Mouse (Mus musculus): ENCODE measurements at regions not wholly inside any gene's neighbourhood (a gene's known extent, or its start where the extent isn't known, plus 50 kb on each side); places are given as distances from the start of the nearest gene placed in this dataset.

DNA sequence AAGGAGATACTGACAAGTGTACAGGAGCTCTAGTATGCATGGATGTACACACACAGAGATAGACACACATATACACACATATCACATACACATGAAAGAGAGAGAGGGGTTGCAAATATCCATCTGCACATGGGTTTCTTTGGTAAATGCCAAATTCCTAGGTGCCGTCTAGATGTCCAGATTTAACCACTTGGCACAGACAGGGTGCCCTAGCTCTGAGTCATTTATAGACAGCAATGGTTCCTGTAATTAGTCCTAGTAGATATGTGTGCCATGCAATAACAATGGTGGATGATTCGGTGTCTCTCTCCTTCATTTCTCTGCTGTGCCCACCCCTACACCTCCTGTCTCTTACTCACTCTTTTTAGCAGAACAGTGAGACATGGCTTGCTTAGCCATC lies 389.7 kb downstream of the Cd83 start:
- Histone ChIP-seq H3K27me3 (ENCODE audit: control insufficient read depth, insufficient read depth, low read length) (no peaks in the 10 kb centered on the region), H3K4me1 (ENCODE audit: control insufficient read depth, insufficient read depth, insufficient read length, low read length) (no peaks in the 10 kb centered on the region), H3K27ac (ENCODE audit: insufficient read depth, low read depth, low read length) (no peak overlapping the region), H3K36me3 (ENCODE audit: control insufficient read depth, insufficient read depth, low read length) (no peaks in the 10 kb centered on the region), H3K4me3 (ENCODE audit: low read depth, low read length) (no peak overlapping the region)
- 90% methylated on average over 2 of the region's 2 CpGs for WGBS
- no peak for TF ChIP-seq POLR2A (IDR thresholded peaks at IDR 0.05; ENCODE audit: low read depth, low read length)
- no peak for TF ChIP-seq CTCF (IDR thresholded peaks at IDR 0.05; ENCODE audit: extremely low read depth, insufficient read length, insufficient replicate concordance, low read depth, low read length)

DNA sequence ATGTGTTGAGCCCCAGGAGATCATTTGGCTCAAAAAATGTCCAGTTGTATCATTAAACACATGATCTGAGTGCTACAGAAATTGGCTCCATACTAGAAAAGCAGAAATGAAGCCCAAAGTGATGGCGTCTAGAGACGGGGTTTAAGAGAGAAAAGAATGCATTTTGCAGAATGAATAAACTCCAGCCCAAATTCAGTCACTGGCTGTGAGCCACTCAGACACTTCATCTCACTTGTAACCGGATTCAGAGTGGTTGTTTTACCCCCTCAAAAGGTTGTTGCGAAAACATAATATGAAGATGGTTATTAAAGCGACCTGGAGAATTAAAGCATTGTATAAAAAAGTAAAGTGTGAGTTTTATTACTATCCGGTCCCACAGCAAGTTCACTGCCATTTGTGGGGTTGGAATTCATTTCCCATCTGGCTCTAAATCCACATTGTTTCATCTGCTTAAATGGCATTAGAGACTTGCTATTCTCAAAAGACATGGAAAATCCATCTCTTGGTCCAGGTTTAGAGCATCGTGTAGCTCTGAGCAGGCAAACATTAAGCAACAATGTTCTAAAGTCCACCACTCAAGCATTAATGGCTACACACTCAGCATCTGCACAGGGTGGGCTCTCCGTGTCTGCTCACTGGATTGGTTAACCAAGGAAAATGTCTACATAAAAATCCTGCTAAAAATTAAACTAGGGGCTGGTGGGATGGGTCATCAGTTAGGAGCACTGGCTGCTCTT lies 390.9 kb downstream of the Cd83 start:
- no peaks in the 10 kb centered on the region for H3K36me3 ChIP-seq (ENCODE audit: control insufficient read depth, insufficient read depth, low read length)
- no peak overlapping the region for H3K27ac ChIP-seq (ENCODE audit: insufficient read depth, low read depth, low read length)
- peaks cover 1% of the 10 kb centered on the region; the same call in 1 of the 2 replicates for H3K4me1 ChIP-seq (ENCODE audit: control insufficient read depth, insufficient read depth, insufficient read length, low read length)
- 85% methylated on average over 8 of the region's 8 CpGs for WGBS
- no peak for TF ChIP-seq POLR2A (IDR thresholded peaks at IDR 0.05; ENCODE audit: low read depth, low read length)
- TF ChIP-seq CTCF (IDR thresholded peaks at IDR 0.05; ENCODE audit: extremely low read depth, insufficient read length, insufficient replicate concordance, low read depth, low read length) = no peak
- H3K27me3 ChIP-seq (ENCODE audit: control insufficient read depth, insufficient read depth, low read length) = no peaks in the 10 kb centered on the region
- H3K4me3 ChIP-seq (ENCODE audit: low read depth, low read length) = no peak overlapping the region

DNA sequence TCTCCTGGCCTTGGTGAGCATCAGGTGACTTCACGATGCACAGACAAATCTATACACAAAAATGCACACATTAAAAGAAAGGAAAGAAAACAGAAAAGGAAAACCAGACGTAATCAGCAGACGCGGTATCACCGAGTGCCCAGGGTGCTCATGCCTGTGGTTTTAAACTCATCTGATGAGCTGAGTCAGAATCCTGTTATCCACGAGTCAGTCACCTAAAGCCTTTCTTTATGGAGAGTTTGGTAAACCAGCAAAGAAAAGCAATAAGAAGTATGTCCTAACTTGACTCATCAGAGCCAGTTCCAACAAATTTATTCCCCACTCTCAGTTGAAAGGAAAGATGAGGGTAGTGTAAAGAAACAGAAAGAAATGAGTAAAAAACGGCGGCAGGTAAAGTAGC lies 391.5 kb downstream of the Cd83 start:
- H3K27ac ChIP-seq (ENCODE audit: insufficient read depth, low read depth, low read length) = no peak overlapping the region
- no peak for TF ChIP-seq POLR2A (IDR thresholded peaks at IDR 0.05; ENCODE audit: low read depth, low read length)
- no peak for TF ChIP-seq CTCF (IDR thresholded peaks at IDR 0.05; ENCODE audit: extremely low read depth, insufficient read length, insufficient replicate concordance, low read depth, low read length)
- H3K4me1 ChIP-seq (ENCODE audit: control insufficient read depth, insufficient read depth, insufficient read length, low read length) = peaks cover 4% of the 10 kb centered on the region; the same call in 1 of the 2 replicates
- WGBS = 91% methylated on average over 8 of the region's 8 CpGs
- no peaks in the 10 kb centered on the region for H3K36me3 ChIP-seq (ENCODE audit: control insufficient read depth, insufficient read depth, low read length)
- no peaks in the 10 kb centered on the region for H3K27me3 ChIP-seq (ENCODE audit: control insufficient read depth, insufficient read depth, low read length)
- no peak overlapping the region for H3K4me3 ChIP-seq (ENCODE audit: low read depth, low read length)

DNA sequence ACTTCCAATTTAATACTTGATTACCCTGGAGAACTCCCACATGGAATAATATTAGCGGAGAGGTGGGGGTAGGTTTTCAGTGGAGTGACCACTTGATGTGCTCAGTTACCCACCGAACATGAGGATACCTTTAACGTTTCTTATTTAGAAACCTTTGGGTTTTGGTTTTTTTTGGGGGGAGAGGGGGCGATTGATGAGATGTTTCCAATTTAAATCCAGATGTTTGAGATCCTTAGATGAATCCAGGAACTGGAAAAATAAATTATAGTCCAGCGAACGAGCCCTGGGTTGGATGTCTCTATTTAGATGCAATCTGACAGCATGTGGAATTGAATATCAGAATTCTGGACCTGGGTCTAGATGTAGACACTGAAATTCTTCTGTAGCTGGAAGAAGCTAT lies 393.4 kb downstream of the Cd83 start:
- H3K4me3 ChIP-seq (ENCODE audit: low read depth, low read length) = no peak overlapping the region
- WGBS = 91% methylated on average over 6 of the region's 6 CpGs
- no peaks in the 10 kb centered on the region for H3K27me3 ChIP-seq (ENCODE audit: control insufficient read depth, insufficient read depth, low read length)
- H3K27ac ChIP-seq (ENCODE audit: insufficient read depth, low read depth, low read length) = no peak overlapping the region
- TF ChIP-seq POLR2A (IDR thresholded peaks at IDR 0.05; ENCODE audit: low read depth, low read length) (no peak), CTCF (IDR thresholded peaks at IDR 0.05; ENCODE audit: extremely low read depth, insufficient read length, insufficient replicate concordance, low read depth, low read length) (no peak)
- peaks cover 13% of the 10 kb centered on the region; the same call in 1 of the 2 replicates for H3K4me1 ChIP-seq (ENCODE audit: control insufficient read depth, insufficient read depth, insufficient read length, low read length)
- H3K36me3 ChIP-seq (ENCODE audit: control insufficient read depth, insufficient read depth, low read length) = no peaks in the 10 kb centered on the region

DNA sequence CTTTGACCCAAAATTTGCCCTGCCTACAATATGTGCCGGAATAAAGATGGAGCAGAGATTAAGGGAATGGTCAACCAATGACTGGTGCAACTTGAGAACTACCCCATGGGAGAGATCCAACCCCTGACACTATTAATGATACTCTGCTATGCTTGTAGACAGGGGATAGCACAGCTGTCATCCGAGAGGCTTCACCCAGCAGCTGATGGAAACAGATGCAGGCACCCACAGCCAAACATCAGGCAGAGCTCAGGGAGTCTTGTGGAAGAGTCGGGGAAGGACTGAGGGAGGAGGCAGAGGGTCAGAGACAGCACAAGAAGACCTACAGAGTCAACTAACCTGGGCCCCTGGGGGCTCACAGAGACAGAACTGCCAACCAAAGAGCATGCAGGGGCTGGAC lies 395.8 kb downstream of the Cd83 start:
- Histone ChIP-seq H3K4me1 (ENCODE audit: control insufficient read depth, insufficient read depth, insufficient read length, low read length) (peaks cover 23% of the 10 kb centered on the region), H3K27me3 (ENCODE audit: control insufficient read depth, insufficient read depth, low read length) (no peaks in the 10 kb centered on the region), H3K4me3 (ENCODE audit: low read depth, low read length) (no peak overlapping the region), H3K36me3 (ENCODE audit: control insufficient read depth, insufficient read depth, low read length) (no peaks in the 10 kb centered on the region), H3K27ac (ENCODE audit: insufficient read depth, low read depth, low read length) (no peak overlapping the region)
- TF ChIP-seq POLR2A (IDR thresholded peaks at IDR 0.05; ENCODE audit: low read depth, low read length) = no peak
- no peak for TF ChIP-seq CTCF (IDR thresholded peaks at IDR 0.05; ENCODE audit: extremely low read depth, insufficient read length, insufficient replicate concordance, low read depth, low read length)
- WGBS = 56% methylated on average over 3 of the region's 3 CpGs

DNA sequence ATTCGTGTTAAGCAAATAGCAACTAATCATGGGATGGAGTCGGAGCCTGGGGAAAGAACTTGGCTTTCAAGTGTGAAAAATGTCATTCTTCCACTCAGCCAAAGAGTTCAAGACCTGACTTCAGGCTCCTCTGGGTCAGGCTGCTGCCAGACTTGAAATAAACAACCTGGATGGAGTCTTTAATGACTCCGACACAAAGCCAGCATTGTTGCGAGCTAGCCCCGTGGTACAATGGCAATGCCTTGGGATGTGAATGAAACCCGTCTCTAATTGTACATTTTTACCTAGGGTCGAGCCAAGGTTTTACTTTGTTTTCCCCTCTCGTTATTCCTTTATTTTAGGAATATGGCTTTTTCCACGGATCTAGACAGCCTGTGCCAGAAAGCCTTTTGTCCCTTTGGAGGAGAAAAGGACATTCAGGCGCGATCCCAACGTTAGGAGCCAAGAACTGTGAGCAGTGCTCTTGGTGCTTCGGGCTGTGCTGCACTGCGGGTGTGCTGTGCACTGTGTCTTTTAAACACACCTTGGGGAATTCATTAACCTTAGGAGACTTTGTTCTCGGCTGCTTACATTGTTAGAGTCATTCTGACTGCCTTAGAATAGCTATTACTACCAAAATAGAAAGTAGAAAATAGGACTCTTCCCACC lies 398.1 kb downstream of the Cd83 start:
- peak overlapping the region; percentile 41 for H3K27ac ChIP-seq (ENCODE audit: insufficient read depth, low read depth, low read length)
- WGBS = 21% methylated on average over 15 of the region's 15 CpGs
- H3K4me1 ChIP-seq (ENCODE audit: control insufficient read depth, insufficient read depth, insufficient read length, low read length) = peaks cover 26% of the 10 kb centered on the region
- no peak for TF ChIP-seq CTCF (IDR thresholded peaks at IDR 0.05; ENCODE audit: extremely low read depth, insufficient read length, insufficient replicate concordance, low read depth, low read length)
- no peak; the same call in 1 of the 2 replicates for TF ChIP-seq POLR2A (IDR thresholded peaks at IDR 0.05; ENCODE audit: low read depth, low read length)
- H3K27me3 ChIP-seq (ENCODE audit: control insufficient read depth, insufficient read depth, low read length) = no peaks in the 10 kb centered on the region
- no peak overlapping the region for H3K4me3 ChIP-seq (ENCODE audit: low read depth, low read length)
- H3K36me3 ChIP-seq (ENCODE audit: control insufficient read depth, insufficient read depth, low read length) = no peaks in the 10 kb centered on the region

DNA sequence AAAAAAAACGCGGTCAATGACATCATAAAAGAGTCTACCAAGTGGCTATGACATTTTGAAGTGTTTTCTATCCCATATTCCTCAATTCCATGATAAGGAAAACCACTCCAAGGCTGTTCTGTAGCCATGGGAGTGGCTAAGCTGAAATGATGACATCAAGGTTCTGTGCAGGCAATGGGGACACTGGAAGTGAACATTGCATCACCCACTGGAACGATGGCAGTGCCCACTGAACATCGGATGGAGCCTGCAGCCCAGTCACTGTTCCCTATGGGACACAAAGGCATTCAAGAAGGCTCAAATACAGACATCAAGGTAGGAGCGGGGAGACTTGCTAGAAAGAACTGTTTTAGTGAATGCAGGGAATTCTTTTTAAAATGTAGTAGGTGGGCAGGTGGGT lies 410.8 kb downstream of the Cd83 start:
- Histone ChIP-seq H3K4me3 (ENCODE audit: low read depth, low read length) (no peak overlapping the region), H3K27me3 (ENCODE audit: control insufficient read depth, insufficient read depth, low read length) (no peaks in the 10 kb centered on the region), H3K36me3 (ENCODE audit: control insufficient read depth, insufficient read depth, low read length) (no peaks in the 10 kb centered on the region), H3K4me1 (ENCODE audit: control insufficient read depth, insufficient read depth, insufficient read length, low read length) (no peaks in the 10 kb centered on the region), H3K27ac (ENCODE audit: insufficient read depth, low read depth, low read length) (no peak overlapping the region)
- TF ChIP-seq POLR2A (IDR thresholded peaks at IDR 0.05; ENCODE audit: low read depth, low read length) (no peak), CTCF (IDR thresholded peaks at IDR 0.05; ENCODE audit: extremely low read depth, insufficient read length, insufficient replicate concordance, low read depth, low read length) (no peak)
- 93% methylated on average over 5 of the region's 5 CpGs for WGBS

All from small intestine, adult 2 months (tissue).